Mouse (Mus musculus): ENCODE data around the gene Rab28.

- TF ChIP-seq POLR2A (IDR thresholded peaks at IDR 0.05; ENCODE audit: borderline replicate concordance, extremely low read depth, low read depth, low read length) (no peak), CTCF (IDR thresholded peaks at IDR 0.05; ENCODE audit: insufficient read depth, low read length) (no peak)
Observed at GRCm38 (mm10) chr5:41707115-41708015, 592 bp downstream of the Rab28 start.

Measured in lung, adult 2 months (tissue).